18 mouse cellular contexts compared by ENCODE assay signal in genomic region chr10:18522556-18522955, GRCm38 (mm10). TPM values are rescaled to one million over a fixed set of nuclear protein-coding genes. Genes with fewer than 3 reads are reported as not detected.
"Had no signal": no experiment of that assay in that cellular context is flagged by ENCODE, and none has a peak within 500 bp of the region (broad histone marks: within the 10 kb centered on the region; RNA-seq: fewer than 3 reads in every experiment).

No protein-coding gene starts in this region.

- DNase-seq: lung, adult 2 months; lung, postnatal 14 days; lung, postnatal 36 days; right cerebral cortex, postnatal 14 days; thymus, adult 18-20 months; thymus, postnatal 14 days; thymus, postnatal 36 days had no signal

- ATAC-seq: lung, postnatal 0 days; midbrain, embryonic 13.5 days; midbrain, embryonic 15.5 days had no signal

- H3K27ac ChIP-seq: lung, embryonic 15.5 days; macrophage; midbrain, embryonic 13.5 days; midbrain, embryonic 15.5 days; neural tube, embryonic 12.5 days; stomach, embryonic 15.5 days; stomach, postnatal 0 days had no signal

- H3K9ac ChIP-seq: lung, embryonic 15.5 days; midbrain, embryonic 13.5 days; midbrain, embryonic 15.5 days; neural tube, embryonic 12.5 days; stomach, embryonic 15.5 days had no signal

- H3K27me3 ChIP-seq: lung, embryonic 15.5 days; midbrain, embryonic 13.5 days; midbrain, embryonic 15.5 days; neural tube, embryonic 12.5 days; stomach, embryonic 15.5 days had no signal

- H3K4me3 ChIP-seq: lung, embryonic 15.5 days; megakaryocyte, embryonic 14.5 days; midbrain, embryonic 13.5 days; midbrain, embryonic 15.5 days; neural tube, embryonic 12.5 days; stomach, embryonic 15.5 days had no signal

- H3K4me1 ChIP-seq: megakaryocyte, embryonic 14.5 days; neural tube, embryonic 12.5 days; stomach, embryonic 15.5 days had no signal

- H3K36me3 ChIP-seq: lung, embryonic 15.5 days; midbrain, embryonic 15.5 days; stomach, embryonic 15.5 days had no signal

- H3K9me3 ChIP-seq: lung, embryonic 15.5 days; megakaryocyte, embryonic 14.5 days; midbrain, embryonic 13.5 days; midbrain, embryonic 15.5 days; neural tube, embryonic 12.5 days; stomach, embryonic 15.5 days had no signal

- H3K4me2 ChIP-seq: lung, embryonic 15.5 days; midbrain, embryonic 11.5 days; midbrain, embryonic 13.5 days; midbrain, embryonic 15.5 days; neural tube, embryonic 12.5 days; stomach, embryonic 15.5 days had no signal

RNA-seq across cellular contexts. Expression of gene Hebp2, which starts 23.3 kb away (rescaled TPM):
- total RNA-seq: neutrophil, adult 5-6 weeks had no signal
